Mouse (Mus musculus) liver, postnatal 0 days (tissue): ENCODE data around the gene Ccl12. TPM values are rescaled to one million over a fixed set of nuclear protein-coding genes. Genes with fewer than 3 reads are reported as not detected.

ENCODE experiments used
- ATAC-seq: fragments of 200-750 bp; cut with Nextera tagmentation; 2 replicates; pipeline ENCODE4 v1.8.0; 2017; ENCODE audit warnings: mild to moderate bottlenecking, moderate library complexity
- DNase-seq: peaks from one replicate; pipeline ENCODE4 v3.0.0-alpha.2; 2016
- H3K27ac ChIP-seq: fragments of 300-500 bp; sonication (generic); 2 replicates; pipeline ENCODE4 v1.5.1; 2014; ENCODE audit warnings: antibody characterized with exemption, moderate library complexity, mild to moderate bottlenecking, low read depth
- H3K27me3 ChIP-seq: fragments of 300-500 bp; sonication (generic); 2 replicates; pipeline ENCODE4 v1.6.1; 2014; ENCODE audit warnings: low read length, control low read depth, mixed read lengths; ENCODE audit not compliant: insufficient read depth
- H3K36me3 ChIP-seq: fragments of 300-500 bp; sonication (generic); replicated peaks from 2 replicates; pipeline ENCODE4 v1.6.1; 2014; ENCODE audit warnings: mild to moderate bottlenecking, control low read depth, low read length, moderate library complexity, mixed read lengths; ENCODE audit not compliant: insufficient read depth
- H3K4me1 ChIP-seq: fragments of 300-500 bp; sonication (generic); 2 replicates; pipeline ENCODE4 v1.6.1; 2014; ENCODE audit warnings: antibody characterized with exemption, mild to moderate bottlenecking, control low read depth; ENCODE audit not compliant: insufficient read depth
- H3K4me2 ChIP-seq: fragments of 300-500 bp; sonication (generic); 2 replicates; pipeline ENCODE4 v1.6.1; 2014; ENCODE audit warnings: low read depth, mild to moderate bottlenecking, low read length, moderate library complexity, mixed read lengths
- H3K4me3 ChIP-seq: fragments of 300-500 bp; sonication (generic); 2 replicates; pipeline ENCODE4 v1.5.1; 2014; ENCODE audit warnings: low read depth, low read length
- H3K9ac ChIP-seq: fragments of 300-500 bp; sonication (generic); replicated peaks from 2 replicates; pipeline ENCODE4 v1.6.1; 2014; ENCODE audit warnings: mild to moderate bottlenecking, moderate library complexity
- H3K9me3 ChIP-seq: fragments of 300-500 bp; sonication (generic); 2 replicates; pipeline ENCODE4 v1.6.1; 2016; ENCODE audit warnings: mild to moderate bottlenecking, control low read depth, low read length, mixed read lengths
- CTCF ChIP-seq: sonication (generic); IDR thresholded peaks from 2 replicates; pipeline ENCODE4 v1.5.1; 2016; ENCODE audit warnings: antibody characterized with exemption, low read depth
- EP300 ChIP-seq: IDR thresholded peaks from 2 replicates; pipeline ENCODE4 v1.6.1; 2016; ENCODE audit warnings: antibody characterized with exemption, low read depth, mild to moderate bottlenecking
- WGBS: fragments of 180-500 bp; shearing (Covaris S2); extraction: QIAGEN DNeasy Blood & Tissue Kit; methylation state at CpG from one replicate; pipeline ENCODE4 v1.1.7; 2014; ENCODE audit not compliant: insufficient replicate concordance; 5-methylcytosine and 5-hydroxymethylcytosine counted together
- polyA plus RNA-seq: library from polyadenylated mRNA; unstranded; fragments of >200 nt; fragmentation: Nextera tagmentation; extraction: Ambion mirVana; gene quantifications from 2 replicates; pipeline ENCODE4 v1.2.1, GENCODE M21; 2015

Ccl12 gene
- polyA plus RNA-seq, result 0.88 and 1.4 TPM in 2 replicates

DNA sequence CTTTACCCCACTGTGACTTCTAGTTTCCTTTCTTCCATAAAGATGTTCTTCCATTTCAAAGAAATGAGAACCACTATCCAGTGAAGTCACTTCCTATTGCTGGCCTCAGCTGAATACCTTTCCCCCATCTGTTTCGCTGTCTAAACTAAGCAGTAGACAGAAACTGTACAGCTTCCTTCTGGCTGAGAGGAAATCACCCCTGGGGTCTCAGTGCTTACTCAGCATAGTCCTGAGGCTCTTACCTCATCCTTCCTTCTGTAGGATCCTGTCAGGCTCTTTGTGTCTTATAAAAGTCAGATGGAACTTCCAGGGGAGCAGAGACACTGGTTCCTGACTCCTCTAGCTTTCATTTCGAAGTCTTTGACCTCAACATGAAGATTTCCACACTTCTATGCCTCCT lies at the start of gene Ccl12:
Gene Ccl12 (plus strand): TSS at position 317 of the 400 bp plus-strand sequence.
- no peak for TF ChIP-seq EP300
- TF ChIP-seq CTCF, result no peak
- Histone ChIP-seq H3K36me3 (no peaks in the 10 kb centered on the region), H3K27ac (0 out of 2 replicates have a peak within 1 kb of the TSS, but pooled peaks have one; percentile 5), H3K4me1 (no peaks in the 10 kb centered on the region), H3K9ac (no peak within 1 kb of the TSS), H3K4me3 (no peak within 1 kb of the TSS), H3K9me3 (no peaks in the 10 kb centered on the region), H3K4me2 (no peak within 1 kb of the TSS), H3K27me3 (no peaks in the 10 kb centered on the region)
- DNase-seq (no peak), ATAC-seq (peak; percentile 66)
- WGBS, result 37% methylated on average over 2 of the region's 2 CpGs

DNA sequence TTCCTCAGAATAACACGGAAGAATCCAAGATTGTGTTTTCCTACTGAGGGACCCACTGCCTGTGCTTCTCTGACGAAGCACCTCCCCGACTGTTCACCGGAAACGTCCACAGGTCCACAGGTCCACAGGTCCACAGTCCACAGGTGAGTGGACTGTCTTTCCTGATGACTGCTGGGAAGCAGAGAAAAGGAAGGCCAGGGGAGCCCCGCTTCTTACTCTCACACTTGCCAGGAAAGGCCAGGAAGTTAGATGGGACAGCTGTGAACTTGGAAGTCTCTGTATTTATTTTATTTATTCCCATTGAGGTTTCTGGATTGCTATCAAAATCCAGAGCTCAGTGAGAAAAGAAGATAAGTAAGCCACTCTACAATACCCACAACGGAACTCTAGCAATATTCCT lies 47.8 kb upstream of the Ccl12 start:
- Histone ChIP-seq H3K27ac (no peak overlapping the region), H3K4me1 (no peaks in the 10 kb centered on the region), H3K9me3 (no peaks in the 10 kb centered on the region), H3K36me3 (no peaks in the 10 kb centered on the region), H3K27me3 (no peaks in the 10 kb centered on the region), H3K9ac (no peak overlapping the region), H3K4me3 (no peak overlapping the region), H3K4me2 (no peak overlapping the region)
- WGBS, result 64% methylated on average over 7 of the region's 7 CpGs
- ATAC-seq (no peak), DNase-seq (no peak)
- no peak for TF ChIP-seq EP300
- TF ChIP-seq CTCF, result no peak

DNA sequence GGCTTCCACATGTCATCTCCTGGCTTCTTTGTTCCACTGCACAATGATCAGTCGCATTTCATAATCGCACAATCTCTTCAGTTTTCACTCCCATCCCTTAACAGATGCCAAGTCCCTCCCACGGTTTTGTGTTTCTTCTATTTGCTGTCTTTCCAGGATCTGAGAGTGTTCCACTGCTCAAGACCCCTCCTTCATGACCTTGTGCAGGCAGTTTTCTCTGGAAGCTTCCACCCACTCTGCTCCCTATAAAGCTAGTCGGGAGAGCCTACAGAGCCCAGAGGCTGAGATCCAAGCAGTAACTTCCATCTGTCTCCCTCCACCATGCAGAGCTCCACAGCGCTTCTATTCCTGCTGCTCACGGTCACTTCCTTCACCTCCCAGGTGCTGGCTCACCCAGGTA lies 44.0 kb upstream of the Ccl12 start, which contains the start of gene Ccl11:
Gene Ccl11 (plus strand): TSS at position 178 of the 400 bp plus-strand sequence.
- no peaks in the 10 kb centered on the region for H3K9me3 ChIP-seq
- no peaks in the 10 kb centered on the region for H3K36me3 ChIP-seq
- H3K4me2 ChIP-seq, result no peak within 1 kb of the TSS
- no peak within 1 kb of the TSS for H3K4me3 ChIP-seq
- H3K4me1 ChIP-seq, result no peaks in the 10 kb centered on the region
- no peak within 1 kb of the TSS for H3K9ac ChIP-seq
- no peak within 1 kb of the TSS for H3K27ac ChIP-seq
- 70% methylated on average over 6 of the region's 6 CpGs for WGBS
- H3K27me3 ChIP-seq, result no peaks in the 10 kb centered on the region
- no peak for DNase-seq
- no peak for TF ChIP-seq CTCF
- no peak for TF ChIP-seq EP300
- no peak for ATAC-seq

DNA sequence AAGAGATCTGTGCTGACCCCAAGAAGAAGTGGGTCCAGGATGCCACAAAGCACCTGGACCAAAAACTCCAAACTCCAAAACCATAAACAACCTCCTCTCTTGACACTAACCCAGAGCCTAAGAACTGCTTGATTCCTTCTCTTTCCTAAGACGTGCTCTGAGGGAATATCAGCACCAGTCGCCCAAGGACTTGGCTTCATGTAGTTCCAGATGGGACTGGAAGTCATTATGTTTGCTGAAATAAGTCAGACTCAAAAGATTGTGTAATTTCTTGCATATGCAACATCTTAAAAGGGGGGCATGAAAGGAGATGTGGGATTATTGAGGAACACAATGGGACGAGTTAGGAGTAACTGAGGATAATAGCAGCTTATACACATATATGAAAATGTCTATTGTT lies 39.4 kb upstream of the Ccl12 start:
- DNase-seq, result no peak
- Histone ChIP-seq H3K27ac (no peak overlapping the region), H3K36me3 (no peaks in the 10 kb centered on the region), H3K27me3 (no peaks in the 10 kb centered on the region), H3K4me3 (no peak overlapping the region), H3K4me1 (no peaks in the 10 kb centered on the region), H3K9me3 (no peaks in the 10 kb centered on the region), H3K9ac (no peak overlapping the region), H3K4me2 (no peak overlapping the region)
- TF ChIP-seq CTCF (no peak), EP300 (no peak)
- no peak for ATAC-seq
- 60% methylated on average over 3 of the region's 3 CpGs for WGBS

DNA sequence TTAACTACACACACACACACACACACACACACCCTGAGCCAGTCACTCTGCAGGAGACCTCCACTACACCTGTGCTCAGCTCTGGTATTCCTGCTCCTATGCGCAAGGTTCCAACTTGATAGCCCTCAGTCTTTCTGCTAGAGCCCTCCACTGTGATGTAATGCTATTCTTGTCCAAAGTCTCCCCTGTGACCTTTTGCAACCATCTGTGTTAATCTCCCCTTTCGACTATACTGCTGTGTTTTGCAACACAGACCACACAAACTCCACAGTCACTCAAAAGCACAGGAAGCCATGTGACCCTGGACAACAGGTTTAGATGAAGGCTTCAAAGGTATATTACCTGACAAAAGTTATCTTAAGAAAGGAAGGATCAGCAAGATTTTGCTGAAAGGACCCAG lies 38.2 kb upstream of the Ccl12 start:
- TF ChIP-seq EP300 (no peak), CTCF (no peak)
- no peak overlapping the region for H3K9ac ChIP-seq
- no peaks in the 10 kb centered on the region for H3K27me3 ChIP-seq
- no peak overlapping the region for H3K4me3 ChIP-seq
- DNase-seq, result no peak
- 56% methylated on average over 2 of the region's 2 CpGs for WGBS
- H3K4me1 ChIP-seq, result no peaks in the 10 kb centered on the region
- H3K36me3 ChIP-seq, result no peaks in the 10 kb centered on the region
- peak; percentile 78 for ATAC-seq
- no peaks in the 10 kb centered on the region for H3K9me3 ChIP-seq
- no peak overlapping the region for H3K27ac ChIP-seq
- no peak overlapping the region for H3K4me2 ChIP-seq

DNA sequence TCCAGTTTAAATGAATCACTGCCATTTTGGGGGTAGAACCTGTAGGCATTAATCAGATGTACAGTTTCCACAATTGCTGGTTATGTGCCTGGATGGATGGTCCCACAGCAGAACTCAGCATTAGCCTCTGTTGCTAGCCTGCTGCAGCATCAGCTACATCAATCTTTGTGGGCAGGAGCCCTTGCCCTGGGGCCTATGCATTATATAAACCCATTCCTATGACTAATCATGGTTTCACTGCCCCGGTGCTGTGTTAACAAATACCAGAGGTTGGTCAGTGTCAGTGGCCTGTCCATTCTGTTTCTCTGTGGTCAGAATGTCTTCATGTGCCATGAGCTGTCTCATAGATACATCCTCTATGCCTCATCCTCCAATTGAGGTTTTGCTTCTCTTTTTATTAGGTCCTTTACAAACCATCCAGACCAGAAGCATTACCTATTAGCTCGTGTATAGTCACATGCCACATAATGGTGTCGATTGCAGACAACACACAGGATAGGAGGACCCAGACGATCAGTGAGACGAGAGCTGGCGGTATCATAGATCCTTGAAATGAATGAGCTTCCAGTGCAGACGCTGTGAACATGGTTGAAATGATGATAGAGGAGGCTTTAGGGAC lies 34.6 kb upstream of the Ccl12 start:
- Histone ChIP-seq H3K4me1 (no peaks in the 10 kb centered on the region), H3K4me2 (no peak overlapping the region), H3K27me3 (no peaks in the 10 kb centered on the region), H3K9me3 (no peaks in the 10 kb centered on the region), H3K36me3 (no peaks in the 10 kb centered on the region), H3K4me3 (no peak overlapping the region), H3K9ac (no peak overlapping the region), H3K27ac (no peak overlapping the region)
- TF ChIP-seq CTCF (no peak), EP300 (no peak)
- DNase-seq (no peak), ATAC-seq (no peak)
- WGBS, result 77% methylated on average over 7 of the region's 7 CpGs

DNA sequence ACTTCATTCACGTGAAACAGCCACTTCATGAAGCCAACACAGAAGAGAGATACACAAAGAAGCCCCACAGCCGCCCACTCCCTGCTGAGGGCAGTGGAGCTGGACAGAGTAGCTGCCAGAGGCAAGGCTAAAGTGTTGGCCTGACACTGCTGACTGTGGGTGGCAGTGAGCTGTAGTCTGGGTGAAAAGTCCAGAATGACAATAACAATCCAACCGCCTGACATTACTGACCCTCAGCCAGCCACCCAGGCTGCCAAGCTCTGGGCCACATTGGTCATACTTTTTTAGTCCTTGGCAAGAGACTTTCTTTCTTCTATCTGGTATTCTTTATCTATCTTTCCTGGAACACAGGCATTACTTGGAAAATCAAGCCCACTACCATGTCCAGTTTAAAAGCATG lies 30.6 kb upstream of the Ccl12 start:
- H3K27me3 ChIP-seq, result no peaks in the 10 kb centered on the region
- DNase-seq, result no peak
- TF ChIP-seq EP300 (no peak), CTCF (no peak)
- H3K4me1 ChIP-seq, result no peaks in the 10 kb centered on the region
- no peak overlapping the region for H3K4me2 ChIP-seq
- ATAC-seq, result no peak
- no peak overlapping the region for H3K27ac ChIP-seq
- H3K36me3 ChIP-seq, result no peaks in the 10 kb centered on the region
- no peak overlapping the region for H3K4me3 ChIP-seq
- H3K9ac ChIP-seq, result no peak overlapping the region
- WGBS, result 61% methylated on average over 3 of the region's 3 CpGs
- H3K9me3 ChIP-seq, result no peaks in the 10 kb centered on the region
